Mouse (Mus musculus) erythroblast, embryonic 14.5 days (primary cell): Measurements from ENCODE around the gene B2m. TPM values are rescaled to one million over a fixed set of nuclear protein-coding genes. Genes with fewer than 3 reads are reported as not detected.

Source experiments
- H3K27me3 ChIP-seq: 2 replicates; pipeline ENCODE4 v1.6.1; 2012; ENCODE audit warnings: inconsistent platforms; ENCODE audit not compliant: control insufficient read depth
- H3K36me3 ChIP-seq: 2 replicates; pipeline ENCODE4 v1.6.1; 2012; ENCODE audit warnings: mild to moderate bottlenecking, inconsistent platforms; ENCODE audit not compliant: control insufficient read depth
- H3K4me1 ChIP-seq: 2 replicates; pipeline ENCODE4 v1.6.1; 2012; ENCODE audit warnings: inconsistent platforms; ENCODE audit not compliant: control insufficient read depth
- H3K4me3 ChIP-seq: replicated peaks from 2 replicates; pipeline ENCODE3; 2012; ENCODE audit warnings: moderate library complexity, mild to moderate bottlenecking, inconsistent platforms
- H3K9me3 ChIP-seq: 2 replicates; pipeline ENCODE4 v1.6.1; 2012; ENCODE audit warnings: low read length, inconsistent platforms, mixed read lengths; ENCODE audit not compliant: control insufficient read depth
- GATA1 ChIP-seq: IDR thresholded peaks from 2 replicates; pipeline ENCODE4 v1.6.1; 2012; ENCODE audit warnings: low read length, inconsistent platforms, mixed read lengths
- TAL1 ChIP-seq: IDR thresholded peaks from 3 replicates; pipeline ENCODE4 v1.6.1; 2012; ENCODE audit warnings: low read length, inconsistent platforms, mixed read lengths
- polyA plus RNA-seq: library from polyadenylated mRNA; stranded (reverse); fragments of >175 nt; gene quantifications from 2 replicates; pipeline ENCODE4 v1.2.3, GENCODE M21; 2012

Gene B2m
- polyA plus RNA-seq, 1 experiment: 1.6 TPM

DNA sequence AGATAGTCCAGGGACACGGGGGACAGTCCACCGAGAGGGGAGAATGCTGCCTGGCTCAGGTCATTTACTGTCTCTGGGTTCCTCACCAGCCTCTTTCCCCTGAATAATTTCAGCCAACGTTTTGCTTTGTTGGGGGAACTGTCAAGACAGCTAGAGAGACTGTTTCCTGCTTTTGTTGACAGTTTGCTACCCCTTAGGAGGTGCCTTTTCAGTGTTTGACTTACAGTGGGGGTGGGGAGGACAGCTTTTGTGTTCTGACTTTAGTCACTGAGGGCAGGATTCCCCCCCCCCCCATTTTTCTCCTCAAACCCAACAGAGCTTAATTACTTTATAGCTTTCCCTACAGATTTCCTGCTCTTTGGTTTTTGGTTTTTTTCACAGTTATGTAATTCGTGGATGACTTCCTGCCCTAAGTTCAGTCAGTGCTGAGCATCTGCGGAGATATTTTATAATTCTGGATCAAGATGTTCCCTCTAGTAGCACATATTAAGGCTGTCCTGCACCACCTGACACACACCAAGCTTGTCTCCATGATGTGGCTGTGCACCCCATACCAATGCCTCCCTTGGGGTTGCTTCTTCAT is 20.6 kb upstream of the B2m start:
- Histone ChIP-seq H3K9me3 (no peaks in the 10 kb centered on the region), H3K36me3 (no peaks in the 10 kb centered on the region), H3K4me3 (no peak overlapping the region), H3K27me3 (no peaks in the 10 kb centered on the region), H3K4me1 (peaks cover 56% of the 10 kb centered on the region)
- TF ChIP-seq TAL1 (no peak), GATA1 (no peak)

DNA sequence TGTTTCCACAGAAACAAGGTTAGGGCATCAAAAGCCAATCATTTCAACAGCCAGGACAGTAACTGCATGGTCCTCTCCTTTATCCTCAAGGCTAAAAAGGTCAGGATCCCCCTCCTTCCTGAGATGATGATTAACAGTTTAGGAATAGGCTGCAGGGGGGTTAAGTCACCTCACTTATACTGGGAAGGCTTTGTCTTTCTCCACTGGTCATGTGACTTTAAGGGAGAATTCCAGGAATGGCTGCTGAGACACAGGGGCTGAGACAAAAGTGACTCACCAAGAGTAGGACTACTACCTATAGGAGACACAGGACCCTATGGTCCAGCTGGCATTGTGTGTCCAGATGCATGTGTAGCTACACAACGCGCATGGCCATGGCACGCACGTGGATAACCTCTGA is 19.9 kb upstream of the B2m start:
- Histone ChIP-seq H3K4me1 (peaks cover 56% of the 10 kb centered on the region), H3K27me3 (no peaks in the 10 kb centered on the region), H3K36me3 (no peaks in the 10 kb centered on the region), H3K9me3 (no peaks in the 10 kb centered on the region), H3K4me3 (no peak overlapping the region)
- no peak for TF ChIP-seq GATA1
- TF ChIP-seq TAL1: no peak

DNA sequence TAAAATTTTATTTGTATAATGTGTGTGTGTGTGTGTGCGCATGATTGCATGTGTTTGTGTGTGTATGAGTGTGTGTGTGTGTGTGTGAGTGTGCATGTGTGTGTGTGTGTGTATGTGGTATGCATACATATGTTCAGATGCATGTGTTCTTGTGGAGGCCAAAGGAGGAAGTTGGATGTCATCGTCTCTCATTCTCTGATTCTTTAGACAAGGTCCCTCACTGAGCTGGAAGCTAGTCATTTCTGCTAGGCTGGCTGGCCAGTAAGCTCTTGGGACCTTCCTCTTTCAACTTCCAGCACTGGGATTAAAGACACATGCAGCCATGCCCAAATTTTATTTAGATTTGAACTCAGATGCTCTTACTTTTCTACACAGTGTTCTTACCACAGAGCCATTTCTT is 15.4 kb upstream of the B2m start:
- Histone ChIP-seq H3K9me3 (no peaks in the 10 kb centered on the region), H3K27me3 (no peaks in the 10 kb centered on the region), H3K4me3 (no peak overlapping the region), H3K36me3 (no peaks in the 10 kb centered on the region), H3K4me1 (peaks cover 43% of the 10 kb centered on the region)
- TF ChIP-seq TAL1: no peak
- no peak for TF ChIP-seq GATA1

DNA sequence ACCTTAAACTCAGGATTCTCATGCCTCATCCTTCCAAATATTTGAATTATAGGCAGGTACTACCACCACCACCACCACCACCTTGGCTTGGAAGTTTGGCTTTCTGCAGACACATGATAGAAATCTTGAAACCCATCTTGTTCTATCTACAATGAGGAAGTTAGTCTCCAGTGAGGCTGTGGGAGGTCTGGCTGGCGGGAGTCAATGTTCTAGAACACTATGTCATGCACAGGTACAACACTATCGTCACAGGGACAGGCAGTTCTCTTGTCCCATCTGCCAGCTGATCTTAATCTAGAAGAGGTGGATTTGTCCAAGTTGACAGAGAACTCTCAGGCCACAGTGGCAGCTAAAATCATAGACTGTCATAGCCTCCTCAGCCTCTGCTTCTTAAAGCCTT is 14.9 kb upstream of the B2m start:
- Histone ChIP-seq H3K27me3 (no peaks in the 10 kb centered on the region), H3K9me3 (no peaks in the 10 kb centered on the region)
- TF ChIP-seq TAL1 (no peak), GATA1 (no peak)

DNA sequence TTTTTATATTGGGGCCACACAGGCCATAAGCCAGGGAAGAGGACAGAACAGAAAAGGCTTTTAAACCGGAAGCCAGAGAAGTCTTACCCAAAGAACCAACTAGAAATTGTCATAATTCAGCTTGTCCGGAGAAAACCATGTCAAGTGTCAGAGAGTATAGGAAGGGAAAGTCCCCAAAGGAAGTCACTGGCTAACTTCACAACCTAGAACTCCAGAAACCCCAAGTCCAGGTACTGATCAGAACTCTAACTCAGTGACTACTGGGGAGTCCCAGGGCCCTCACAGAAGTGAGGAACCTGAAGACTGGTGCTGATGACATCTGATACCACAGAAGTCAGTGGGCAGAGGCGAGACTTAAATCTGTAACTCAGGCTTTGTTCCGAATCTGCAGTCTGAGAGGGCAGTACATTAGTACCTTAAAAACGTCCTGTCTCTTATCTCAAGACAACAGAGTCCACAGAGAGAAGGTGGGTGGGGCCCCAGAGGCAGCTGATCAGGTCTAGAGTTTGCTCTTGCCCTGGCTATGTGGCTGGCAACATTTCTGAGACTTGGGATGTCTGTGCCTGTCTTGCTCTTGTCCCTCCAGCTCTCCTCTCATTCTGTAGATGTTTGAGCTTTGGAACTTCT is 9.5 kb upstream of the B2m start:
- H3K36me3 ChIP-seq: no peaks in the 10 kb centered on the region
- H3K27me3 ChIP-seq: no peaks in the 10 kb centered on the region
- H3K4me1 ChIP-seq: peaks cover 55% of the 10 kb centered on the region

More for the DNA sequence above, 14.9 kb upstream of the B2m start:
- H3K4me3 ChIP-seq: no peak overlapping the region
- no peaks in the 10 kb centered on the region for H3K36me3 ChIP-seq
- peaks cover 43% of the 10 kb centered on the region for H3K4me1 ChIP-seq

DNA sequence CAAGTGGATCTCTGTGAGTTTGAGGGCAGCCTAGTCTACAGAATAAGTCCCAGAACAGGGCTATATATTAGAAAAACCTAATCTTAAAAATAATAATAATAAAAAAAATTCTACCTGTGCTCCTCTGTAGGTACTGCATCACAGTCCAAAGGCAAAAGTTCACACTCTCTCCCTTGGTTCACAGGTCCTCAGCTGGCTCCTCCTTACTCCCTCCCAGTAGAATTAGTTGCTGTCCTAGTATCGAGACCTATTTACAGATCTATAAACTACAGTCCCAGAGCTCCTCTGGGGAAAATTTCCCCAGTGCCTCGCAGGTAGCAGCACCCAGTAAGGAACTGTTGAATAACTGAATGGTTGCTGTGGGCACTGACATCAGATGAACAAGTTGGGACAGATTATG is 6.7 kb upstream of the B2m start:
- no peaks in the 10 kb centered on the region for H3K27me3 ChIP-seq
- TF ChIP-seq GATA1: no peak
- no peak overlapping the region for H3K4me3 ChIP-seq
- H3K9me3 ChIP-seq: no peaks in the 10 kb centered on the region
- peaks cover 50% of the 10 kb centered on the region for H3K4me1 ChIP-seq
- H3K36me3 ChIP-seq: no peaks in the 10 kb centered on the region

More for the DNA sequence above, 9.5 kb upstream of the B2m start:
- Histone ChIP-seq H3K4me3 (peak overlapping the region; percentile 43), H3K9me3 (no peaks in the 10 kb centered on the region)
- TF ChIP-seq GATA1: peak; percentile 94
- peak; percentile 83 for TF ChIP-seq TAL1

DNA sequence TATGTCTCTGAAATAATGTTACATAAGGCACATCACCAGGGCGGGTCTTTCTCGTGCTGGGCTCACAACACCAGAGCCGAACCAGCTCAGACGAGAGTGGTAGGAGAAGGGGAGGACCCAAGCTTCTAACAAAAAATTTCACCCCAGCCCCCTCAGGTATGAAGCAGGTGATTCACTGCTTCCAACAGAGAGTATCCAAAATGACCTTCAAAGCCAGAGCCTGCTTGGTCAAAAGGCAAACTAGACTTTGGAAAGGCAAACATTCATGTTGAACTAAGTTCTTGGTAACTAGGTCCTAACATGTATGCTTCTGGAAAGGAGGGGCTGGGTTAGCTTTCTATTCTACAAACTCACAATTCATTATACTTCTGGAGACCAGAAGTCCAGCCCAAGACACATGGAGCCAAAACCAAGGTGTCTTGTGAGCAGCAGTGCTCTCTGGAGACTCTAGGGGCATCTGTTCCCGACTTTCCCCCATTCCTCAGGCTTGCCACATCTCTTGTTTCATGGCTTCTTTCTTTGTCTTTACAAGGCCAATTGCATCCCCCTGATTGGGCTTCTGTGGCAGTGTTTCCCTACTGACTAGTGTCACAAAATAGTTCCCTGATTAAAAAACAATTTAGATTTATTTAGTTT is 6.0 kb upstream of the B2m start:
- Histone ChIP-seq H3K27me3 (no peaks in the 10 kb centered on the region), H3K4me3 (no peak overlapping the region), H3K4me1 (peaks cover 51% of the 10 kb centered on the region), H3K9me3 (no peaks in the 10 kb centered on the region), H3K36me3 (no peaks in the 10 kb centered on the region)
- TF ChIP-seq TAL1: no peak
- TF ChIP-seq GATA1: no peak

DNA sequence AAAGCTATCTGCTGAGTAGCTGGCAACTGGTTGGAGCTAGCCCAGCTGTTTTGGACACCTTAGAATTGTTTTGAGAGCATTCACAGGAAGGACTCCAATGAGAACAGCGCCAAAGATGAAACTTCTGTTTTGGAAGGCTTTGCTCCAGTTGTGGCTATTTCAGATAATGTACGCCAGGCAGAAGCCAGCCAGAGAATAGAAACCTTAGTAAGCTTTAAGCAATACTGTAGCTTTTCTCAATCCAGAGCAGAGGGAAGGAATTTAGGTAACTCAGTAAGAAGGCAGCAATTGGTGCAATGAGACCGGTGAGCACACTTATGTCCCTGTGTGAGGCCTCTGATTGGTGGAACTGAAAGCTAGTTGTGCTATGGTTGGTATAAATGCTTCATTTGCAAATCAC is 4.4 kb upstream of the B2m start:
- H3K9me3 ChIP-seq: no peaks in the 10 kb centered on the region
- H3K4me3 ChIP-seq: no peak overlapping the region
- TF ChIP-seq TAL1 (no peak), GATA1 (no peak)
- H3K4me1 ChIP-seq: peaks cover 49% of the 10 kb centered on the region
- no peaks in the 10 kb centered on the region for H3K36me3 ChIP-seq
- H3K27me3 ChIP-seq: no peaks in the 10 kb centered on the region

DNA sequence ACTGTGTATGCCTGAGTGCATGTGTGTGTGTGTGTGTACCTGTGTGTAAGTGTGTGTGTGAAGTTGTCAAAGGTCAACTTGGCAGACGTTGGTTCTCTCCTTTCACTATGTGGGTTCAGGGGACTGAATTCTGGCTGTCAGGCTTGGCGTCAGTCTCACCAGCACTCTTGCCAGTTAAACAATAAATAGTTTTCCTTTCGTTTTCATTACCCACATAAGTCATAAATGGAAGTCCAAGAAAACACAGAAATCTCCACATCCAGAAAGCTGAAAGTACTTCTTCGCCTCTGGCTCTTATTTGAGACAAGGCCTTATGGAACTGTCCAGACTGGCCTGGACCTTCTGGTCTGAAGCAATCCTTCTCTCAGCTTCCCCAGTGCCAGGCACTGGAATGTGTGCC is 1.7 kb upstream of the B2m start:
- no peak for TF ChIP-seq GATA1
- Histone ChIP-seq H3K36me3 (peaks cover 6% of the 10 kb centered on the region), H3K27me3 (no peaks in the 10 kb centered on the region), H3K4me3 (no peak overlapping the region), H3K9me3 (no peaks in the 10 kb centered on the region), H3K4me1 (peaks cover 44% of the 10 kb centered on the region)

DNA sequence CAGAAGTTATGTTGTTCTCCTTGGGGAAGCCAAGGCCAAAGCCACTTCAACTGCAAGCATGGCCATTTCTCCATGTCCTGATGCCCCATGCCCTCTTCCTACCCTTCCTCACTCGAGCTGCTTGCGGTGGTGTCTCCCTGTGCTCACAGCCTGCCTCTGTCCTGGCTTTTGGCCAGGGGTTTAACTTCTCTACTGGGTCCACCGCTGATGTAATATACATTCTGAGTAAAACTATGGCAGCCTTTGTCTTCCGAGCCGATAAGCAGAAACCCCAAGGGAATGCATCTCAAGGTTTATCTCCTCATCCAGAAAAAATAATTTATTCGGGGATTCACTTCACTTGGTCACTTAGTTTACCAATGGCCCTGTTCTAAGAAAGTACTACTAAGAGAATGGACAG is 799 bp upstream of the B2m start:
- Histone ChIP-seq H3K4me1 (peaks cover 38% of the 10 kb centered on the region), H3K9me3 (no peaks in the 10 kb centered on the region), H3K27me3 (no peaks in the 10 kb centered on the region), H3K36me3 (peaks cover 16% of the 10 kb centered on the region), H3K4me3 (peak overlapping the region; percentile 78)
- TF ChIP-seq GATA1 (no peak), TAL1 (no peak)
